Mouse (Mus musculus) stomach, embryonic 14.5 days (tissue): ENCODE results near the gene Tmem219. TPM values are rescaled to one million over a fixed set of nuclear protein-coding genes. Genes with fewer than 3 reads are reported as not detected.

Experiments
- ATAC-seq: fragments of 200-750 bp; cut with Nextera tagmentation; 2 replicates; pipeline ENCODE4 v1.8.0; 2017; ENCODE audit warnings: low read depth, moderate TSS enrichment; ENCODE audit not compliant: insufficient number of reproducible peaks, insufficient read depth, low FRiP score
- H3K27ac ChIP-seq: fragments of 300-500 bp; sonication (generic); 2 replicates; pipeline ENCODE4 v1.5.1; 2014; ENCODE audit warnings: mild to moderate bottlenecking, low read length, moderate library complexity, mixed read lengths
- H3K27me3 ChIP-seq: fragments of 300-500 bp; sonication (generic); 2 replicates; pipeline ENCODE4 v1.6.1; 2014; ENCODE audit warnings: low read length, control low read depth, mixed read lengths; ENCODE audit not compliant: control insufficient read depth, insufficient read depth
- H3K36me3 ChIP-seq: fragments of 300-500 bp; sonication (generic); 2 replicates; pipeline ENCODE4 v1.6.1; 2014; ENCODE audit warnings: mild to moderate bottlenecking, control low read depth, low read length, moderate library complexity, mixed read lengths; ENCODE audit not compliant: control insufficient read depth, insufficient read depth
- H3K4me1 ChIP-seq: fragments of 300-500 bp; sonication (generic); 2 replicates; pipeline ENCODE4 v1.6.1; 2014; ENCODE audit warnings: low read length, control low read depth, mixed read lengths; ENCODE audit not compliant: control insufficient read depth, insufficient read depth
- H3K4me2 ChIP-seq: fragments of 300-500 bp; sonication (generic); replicated peaks from 2 replicates; pipeline ENCODE4 v1.6.1; 2014; ENCODE audit warnings: low read depth, low read length, control low read depth
- H3K4me3 ChIP-seq: fragments of 300-500 bp; sonication (generic); 2 replicates; pipeline ENCODE4 v1.5.1; 2014; ENCODE audit warnings: low read depth, low read length, control low read depth
- H3K9ac ChIP-seq: fragments of 300-500 bp; sonication (generic); replicated peaks from 2 replicates; pipeline ENCODE4 v1.6.1; 2014; ENCODE audit warnings: low read depth, mild to moderate bottlenecking, control low read depth, low read length, moderate library complexity, mixed read lengths
- H3K9me3 ChIP-seq: fragments of 300-500 bp; sonication (generic); 2 replicates; pipeline ENCODE4 v1.6.1; 2016; ENCODE audit warnings: low read depth, low read length, control low read depth; ENCODE audit not compliant: control insufficient read depth
- WGBS: fragments of 180-500 bp; shearing (Covaris S2); extraction: QIAGEN DNeasy Blood & Tissue Kit; methylation state at CpG from one replicate; pipeline ENCODE4 v1.1.7; 2014; 5-methylcytosine and 5-hydroxymethylcytosine counted together
- polyA plus RNA-seq: library from polyadenylated mRNA; unstranded; fragments of >200 nt; fragmentation: Nextera tagmentation; extraction: Ambion mirVana; gene quantifications from 2 replicates; pipeline ENCODE4 v1.2.1, GENCODE M21; 2014

The Tmem219 gene
- polyA plus RNA-seq, 1 experiment from 2014 or later, result 33.4 TPM

- 39% methylated on average over 6 of the region's 6 CpGs for WGBS
- ATAC-seq, result no peak
- H3K9ac ChIP-seq, result no peak overlapping the region
Measured at GRCm38 (mm10) chr7:126941171-126941570, 18.5 kb upstream of the Tmem219 start.

GRCm38 (mm10) chr7:126932652-126933051 lies 9.9 kb upstream of the Tmem219 start:
- Histone ChIP-seq H3K9me3 (no peaks in the 10 kb centered on the region), H3K36me3 (peaks cover 24% of the 10 kb centered on the region; the same call in 1 of the 2 replicates), H3K27ac (no peak overlapping the region), H3K27me3 (no peaks in the 10 kb centered on the region), H3K9ac (no peak overlapping the region), H3K4me2 (no peak overlapping the region), H3K4me3 (no peak overlapping the region), H3K4me1 (peaks cover 3% of the 10 kb centered on the region; the same call in 1 of the 2 replicates)
- WGBS, result 78% methylated on average over 2 of the region's 2 CpGs
- ATAC-seq, result no peak

More at GRCm38 (mm10) chr7:126941171-126941570, 18.5 kb upstream of the Tmem219 start:
- H3K4me3 ChIP-seq, result no peak overlapping the region
- H3K4me1 ChIP-seq, result no peaks in the 10 kb centered on the region
- no peak overlapping the region for H3K27ac ChIP-seq
- H3K27me3 ChIP-seq, result no peaks in the 10 kb centered on the region
- no peak overlapping the region for H3K4me2 ChIP-seq
- H3K9me3 ChIP-seq, result no peaks in the 10 kb centered on the region
- peaks cover 18% of the 10 kb centered on the region; the same call in 1 of the 2 replicates for H3K36me3 ChIP-seq

DNA sequence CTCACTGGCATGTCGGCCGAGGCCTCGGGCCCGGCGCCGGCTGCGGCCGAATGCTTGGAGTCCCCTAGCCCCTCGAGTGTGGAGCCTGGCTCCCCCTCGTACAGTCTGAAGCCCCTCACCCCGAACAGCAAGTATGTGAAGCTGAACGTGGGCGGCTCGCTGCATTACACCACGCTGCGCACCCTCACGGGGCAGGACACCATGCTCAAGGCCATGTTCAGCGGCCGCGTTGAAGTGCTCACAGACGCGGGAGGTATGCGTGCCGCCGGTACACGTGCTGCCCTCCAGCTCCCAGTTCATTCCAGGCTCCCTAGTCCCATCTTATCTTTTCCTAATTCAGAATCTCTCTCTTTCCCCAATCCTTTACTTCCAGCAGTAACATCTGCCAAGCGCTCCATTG lies 6.3 kb upstream of the Tmem219 start:
- Histone ChIP-seq H3K27ac (peak overlapping the region; percentile 73), H3K9me3 (no peaks in the 10 kb centered on the region), H3K4me3 (peak overlapping the region; percentile 84), H3K4me2 (peak overlapping the region; percentile 98), H3K36me3 (peaks cover 12% of the 10 kb centered on the region; the same call in 1 of the 2 replicates), H3K27me3 (no peaks in the 10 kb centered on the region), H3K9ac (peak overlapping the region; percentile 85), H3K4me1 (peaks cover 3% of the 10 kb centered on the region; the same call in 1 of the 2 replicates)
- WGBS, result under 1% methylated on average over 27 of the region's 27 CpGs
- ATAC-seq, result peak; percentile 65

- Histone ChIP-seq H3K4me3 (peak within 1 kb of the TSS; percentile 84), H3K9ac (peak within 1 kb of the TSS; percentile 85), H3K27me3 (no peaks in the 10 kb centered on the region), H3K4me1 (peaks cover 3% of the 10 kb centered on the region; the same call in 1 of the 2 replicates), H3K27ac (peak within 1 kb of the TSS; percentile 73), H3K36me3 (peaks cover 12% of the 10 kb centered on the region; the same call in 1 of the 2 replicates), H3K9me3 (no peaks in the 10 kb centered on the region), H3K4me2 (peak within 1 kb of the TSS; percentile 98)
- ATAC-seq, result peak; percentile 96
- 4% methylated on average over 56 of the region's 56 CpGs for WGBS
Measured at GRCm38 (mm10) chr7:126928384-126929037, 5.8 kb upstream of the Tmem219 start, which contains the start of gene Kctd13. Kctd13 (plus strand) TSS chr7:126928879.

GRCm38 (mm10) chr7:126926299-126926698 lies 3.6 kb upstream of the Tmem219 start:
- WGBS, result 31% methylated on average over 3 of the region's 3 CpGs
- Histone ChIP-seq H3K9ac (no peak overlapping the region), H3K4me1 (peaks cover 3% of the 10 kb centered on the region; the same call in 1 of the 2 replicates), H3K4me3 (no peak overlapping the region), H3K27ac (no peak overlapping the region), H3K4me2 (no peak overlapping the region), H3K36me3 (0 out of 2 replicates have a peak, but pooled peaks cover 6% of the 10 kb centered on the region), H3K27me3 (no peaks in the 10 kb centered on the region), H3K9me3 (no peaks in the 10 kb centered on the region)
- no peak for ATAC-seq

GRCm38 (mm10) chr7:126923999-126924398 lies 1.3 kb upstream of the Tmem219 start:
- Histone ChIP-seq H3K4me1 (no peaks in the 10 kb centered on the region), H3K36me3 (no peaks in the 10 kb centered on the region)
- 72% methylated on average over 5 of the region's 5 CpGs for WGBS

GRCm38 (mm10) chr7:126921563-126921962 lies 1.2 kb downstream of the Tmem219 start:
- 75% methylated on average over 2 of the region's 2 CpGs for WGBS
- H3K4me1 ChIP-seq, result no peaks in the 10 kb centered on the region
- no peak overlapping the region for H3K27ac ChIP-seq

More at GRCm38 (mm10) chr7:126923999-126924398, 1.3 kb upstream of the Tmem219 start:
- ATAC-seq, result no peak
- H3K9me3 ChIP-seq, result no peaks in the 10 kb centered on the region
- no peak overlapping the region; the same call in 1 of the 2 replicates for H3K27ac ChIP-seq
- H3K9ac ChIP-seq, result no peak overlapping the region
- H3K27me3 ChIP-seq, result no peaks in the 10 kb centered on the region
- H3K4me3 ChIP-seq, result no peak overlapping the region
- no peak overlapping the region for H3K4me2 ChIP-seq

DNA sequence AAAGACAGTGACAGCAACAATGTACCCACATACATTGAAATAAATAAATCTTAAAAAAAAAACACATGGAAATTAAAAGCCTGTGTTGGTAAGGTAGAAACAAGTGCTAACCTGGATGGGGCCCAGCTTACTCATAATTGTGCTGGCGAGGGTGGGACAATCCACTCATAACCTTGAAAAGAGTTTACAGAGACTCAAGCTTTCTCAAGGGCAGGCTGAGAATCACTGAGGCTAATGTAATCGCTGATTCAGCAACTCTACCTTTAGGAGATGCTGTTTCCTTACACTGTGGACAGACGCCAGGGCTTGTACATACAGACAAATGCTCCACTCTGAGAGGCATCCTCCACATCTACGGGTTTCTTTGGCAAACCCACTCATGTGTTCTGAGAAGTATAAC lies 2.7 kb downstream of the Tmem219 start:
- ATAC-seq, result no peak
- H3K9me3 ChIP-seq, result no peaks in the 10 kb centered on the region
- no peak overlapping the region for H3K9ac ChIP-seq
- H3K27ac ChIP-seq, result no peak overlapping the region
- H3K4me3 ChIP-seq, result no peak overlapping the region
- H3K4me1 ChIP-seq, result no peaks in the 10 kb centered on the region
- H3K36me3 ChIP-seq, result no peaks in the 10 kb centered on the region
- no peaks in the 10 kb centered on the region for H3K27me3 ChIP-seq
- 75% methylated on average over 4 of the region's 4 CpGs for WGBS
- H3K4me2 ChIP-seq, result no peak overlapping the region

More at GRCm38 (mm10) chr7:126921563-126921962, 1.2 kb downstream of the Tmem219 start:
- no peaks in the 10 kb centered on the region for H3K9me3 ChIP-seq
- H3K4me2 ChIP-seq, result no peak overlapping the region
- no peak overlapping the region for H3K4me3 ChIP-seq
- no peak for ATAC-seq
- H3K36me3 ChIP-seq, result no peaks in the 10 kb centered on the region
- no peak overlapping the region for H3K9ac ChIP-seq
- H3K27me3 ChIP-seq, result no peaks in the 10 kb centered on the region
